Mouse (Mus musculus) skeletal muscle tissue, adult 2 months (tissue): ENCODE results near the gene Gm21830.
A peak's percentile ranks its signal among the peaks of the same experiment; 100 is the strongest.
"Not testable (repeated sequence)": the region's sequence is repeated elsewhere in the genome, so short reads cannot be mapped to it uniquely, and the experiment has no call there.

ENCODE experiments used
- DNase-seq: peaks from one replicate; pipeline ENCODE4 v3.0.0-alpha.2; 2012; ENCODE audit warnings: low read depth, low spot score

Gene Gm21830

DNA sequence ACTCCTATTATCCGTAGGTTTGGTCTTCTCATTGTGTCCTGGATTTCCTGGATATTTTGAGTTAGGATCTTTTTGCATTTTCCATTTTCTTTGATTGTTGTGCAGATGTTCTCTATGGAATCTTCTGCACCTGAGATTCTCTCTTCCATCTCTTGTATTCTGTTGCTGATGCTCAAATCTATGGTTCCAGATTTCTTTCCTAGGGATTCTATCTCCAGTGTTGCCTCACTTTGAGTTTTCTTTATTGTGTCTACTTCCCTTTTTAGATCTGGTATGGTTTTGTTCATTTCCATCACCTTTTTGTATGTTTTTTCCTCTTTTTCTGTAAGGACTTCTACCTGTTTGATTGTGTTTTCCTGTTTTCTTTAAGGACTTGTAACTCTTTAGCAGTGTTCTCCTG, at the start of gene Gm21830:
Gm21830 (plus strand) TSS at position 301 of the 400 bp plus-strand sequence.
- DNase-seq = not testable (repeated sequence)

DNA sequence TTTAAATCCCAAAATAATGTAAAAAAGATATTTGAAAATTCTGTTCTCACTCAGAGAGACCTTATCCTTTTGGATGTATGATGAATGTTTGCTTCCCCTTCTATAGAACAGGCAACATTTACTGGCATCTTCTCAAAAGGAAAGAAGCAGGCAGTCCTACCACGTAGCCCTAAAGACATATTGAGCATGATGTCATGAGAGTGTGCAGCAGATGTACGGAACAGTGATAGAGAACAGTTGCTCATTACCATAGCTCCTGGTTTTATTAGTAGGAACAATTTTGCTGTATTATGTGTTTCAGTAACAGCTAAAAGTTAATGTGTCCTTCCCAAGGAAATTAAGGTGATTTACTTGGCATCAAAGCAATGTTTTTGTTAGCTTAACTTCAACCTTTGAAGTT, 49.0 kb upstream of the Gm21830 start:
- DNase-seq = no peak

DNA sequence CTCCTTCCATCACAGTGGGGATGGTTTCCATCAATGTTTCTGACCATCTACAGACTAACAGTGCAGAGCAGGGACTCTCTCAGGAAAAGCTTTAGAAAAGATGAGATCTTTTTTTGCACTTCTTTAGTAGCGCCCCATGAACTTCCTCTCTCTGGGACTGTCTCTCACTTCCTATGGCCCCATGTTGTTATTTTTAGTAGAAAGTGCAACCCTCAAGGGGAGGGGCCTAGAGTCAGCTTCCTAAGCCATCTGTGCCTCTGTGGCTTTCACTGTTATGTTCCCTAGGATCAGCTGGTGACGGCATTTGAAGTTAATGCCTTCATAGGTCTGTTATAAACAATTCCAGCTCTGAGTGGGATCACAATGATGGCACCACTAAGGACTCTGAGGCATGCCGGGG, 35.0 kb upstream of the Gm21830 start:
- DNase-seq = no peak

DNA sequence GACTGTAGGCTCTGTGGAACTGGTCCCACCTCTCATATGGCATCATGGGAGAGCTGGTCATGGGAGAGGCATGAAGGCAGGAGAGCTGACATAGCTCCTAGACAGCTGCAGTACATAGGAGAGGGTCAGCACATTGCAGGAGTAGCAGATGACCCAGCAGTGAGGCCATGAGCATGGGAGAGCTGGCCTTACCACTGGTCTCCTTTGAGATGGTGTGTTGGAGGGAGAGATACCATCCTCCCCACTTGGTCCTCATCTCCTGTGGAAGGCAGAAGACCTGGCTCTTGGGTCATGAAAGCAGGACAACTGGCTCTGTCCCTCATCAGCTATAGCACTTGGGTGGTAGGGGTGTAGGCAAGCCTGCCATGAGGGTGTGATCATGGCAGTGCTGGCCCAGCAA, 7.3 kb downstream of the Gm21830 start:
- no peak for DNase-seq

DNA sequence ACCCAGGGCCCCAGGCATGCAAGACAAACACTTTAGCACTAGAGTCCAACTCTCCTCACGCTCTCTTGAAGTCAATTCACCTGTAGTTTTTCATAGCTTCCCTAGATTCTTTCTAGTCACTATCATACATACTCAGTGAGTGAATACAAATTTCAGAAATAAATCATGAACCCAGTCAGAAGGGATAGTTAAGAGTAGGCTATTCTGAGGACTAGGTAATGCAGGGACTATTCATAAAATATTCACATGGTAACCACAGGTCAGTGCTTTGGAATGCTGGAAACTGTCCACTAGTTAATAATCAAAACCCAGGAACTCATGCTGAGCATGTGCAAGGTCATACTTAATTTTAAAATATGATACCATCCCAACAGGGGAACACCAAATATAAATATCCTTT, 9.3 kb downstream of the Gm21830 start:
- no peak for DNase-seq

DNA sequence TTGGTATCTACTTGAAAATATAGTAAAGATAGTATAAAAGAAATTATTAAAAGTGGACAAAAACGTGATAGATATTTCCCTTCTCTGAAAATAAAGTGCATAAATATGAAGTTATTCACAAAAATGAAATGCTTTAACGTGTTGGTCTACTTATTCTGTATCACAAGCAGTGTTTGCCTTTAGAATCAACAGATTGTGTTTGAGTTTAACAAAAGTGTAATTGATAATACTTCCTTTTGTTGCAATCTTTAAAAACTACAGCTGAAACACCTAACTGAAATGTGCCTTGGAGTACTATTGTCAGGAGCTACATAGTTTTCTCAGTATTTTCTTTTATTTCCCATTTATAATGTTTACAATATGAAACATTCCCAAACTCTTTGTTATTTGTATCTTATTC, 19.6 kb downstream of the Gm21830 start, which contains the start of gene Gm26727:
Gm26727 (minus strand) TSS at position 101 of the 400 bp plus-strand sequence.
- DNase-seq = no peak

DNA sequence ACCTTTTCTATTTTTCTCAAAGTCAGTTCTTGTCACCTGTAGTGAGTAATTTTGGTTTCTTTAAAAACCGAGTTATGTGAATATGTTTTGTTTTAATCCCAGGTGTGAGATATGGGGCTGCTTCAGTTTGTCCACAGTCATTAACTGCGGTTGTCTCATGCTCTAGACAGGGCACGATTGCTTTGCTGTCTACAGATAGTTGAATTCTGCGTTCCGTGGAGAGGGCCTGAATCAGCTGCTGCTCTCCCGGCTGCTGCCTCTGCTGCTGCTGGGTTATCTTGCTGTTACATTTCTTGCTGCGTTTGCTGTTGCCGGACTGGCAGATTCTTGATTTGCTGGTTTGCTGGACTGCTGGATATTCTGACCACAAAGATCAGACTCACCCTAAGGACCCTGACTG, 24.8 kb downstream of the Gm21830 start:
- no peak for DNase-seq

DNA sequence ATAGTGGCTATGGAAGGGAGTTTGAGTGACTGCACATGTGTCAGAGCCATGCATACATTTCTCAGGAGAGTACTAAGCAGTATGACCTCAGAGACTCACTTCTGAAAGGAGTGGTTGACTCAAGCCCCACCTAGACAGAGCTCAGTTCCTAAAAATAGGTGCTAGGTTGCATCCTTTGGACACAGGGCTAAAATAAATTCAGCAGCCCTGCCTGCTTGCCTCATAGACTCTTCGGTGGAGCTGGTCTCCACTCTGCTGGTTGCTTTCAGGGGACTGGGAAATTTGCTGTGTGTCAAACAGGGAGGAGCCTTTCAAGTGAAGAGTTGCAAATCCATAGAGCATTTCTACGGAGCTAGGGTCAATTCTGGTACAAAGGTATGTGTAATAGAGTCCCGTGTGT, 32.3 kb downstream of the Gm21830 start, which contains the start of gene Xirp2:
Xirp2 (plus strand) TSS at position 223 of the 400 bp plus-strand sequence.
- peak; percentile 88 for DNase-seq

DNA sequence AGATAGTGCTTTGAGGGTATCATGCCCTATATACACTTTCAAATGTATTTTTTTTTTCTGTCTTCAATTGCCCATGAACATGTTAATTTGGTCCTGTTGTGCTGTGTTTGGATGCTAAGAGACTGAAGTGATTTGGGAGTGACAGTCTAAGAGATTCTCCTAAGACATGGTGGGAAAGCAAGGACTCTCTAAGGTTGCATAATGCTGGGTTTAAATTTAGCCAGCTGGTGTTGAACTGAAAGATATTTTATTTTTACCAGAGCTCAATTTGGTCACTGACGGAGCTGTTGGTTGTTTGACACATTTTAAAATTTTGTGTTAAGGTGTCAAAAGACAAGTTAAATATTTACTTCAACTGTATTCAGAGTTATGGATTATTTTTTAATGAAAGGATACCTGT, 33.2 kb downstream of the Gm21830 start:
- DNase-seq = peak; percentile 45

DNA sequence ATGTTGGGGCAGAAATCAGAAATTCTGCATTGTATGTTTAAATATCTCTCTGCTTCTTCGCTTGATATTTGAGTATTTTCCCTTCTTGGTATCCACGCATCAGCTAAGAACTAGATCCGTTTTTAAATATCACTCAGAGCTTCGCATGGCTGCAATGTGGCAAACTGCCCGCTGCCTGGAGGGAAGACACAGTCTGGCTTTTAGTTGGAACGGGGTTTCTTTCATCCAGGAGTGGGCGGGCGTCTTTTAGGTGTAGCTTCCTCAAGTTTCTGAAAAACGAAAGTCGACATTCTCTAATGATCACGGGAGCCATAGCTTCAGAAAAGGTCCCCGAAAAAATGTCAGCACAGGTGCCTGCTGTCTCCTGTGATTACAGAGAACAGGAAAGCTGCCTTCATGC, 33.7 kb downstream of the Gm21830 start:
- DNase-seq = peak; percentile 66

DNA sequence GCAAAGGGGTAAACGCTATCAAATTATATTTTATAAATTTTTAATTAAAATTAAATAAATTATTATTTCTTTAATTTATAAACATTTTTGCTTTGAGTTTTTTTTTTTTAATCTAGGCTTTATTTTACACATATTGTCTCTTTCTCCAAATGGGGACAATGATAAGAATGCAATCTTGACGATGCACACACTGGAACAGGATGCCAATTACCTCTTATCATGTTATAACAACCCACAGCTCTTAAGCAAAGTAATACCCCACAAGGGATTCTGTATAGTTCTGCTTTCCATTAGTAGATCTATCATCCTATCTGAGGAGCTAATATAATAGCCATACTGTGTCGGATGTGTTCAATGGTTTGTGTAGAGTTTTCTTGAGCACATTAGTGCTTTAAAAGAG, 47.3 kb downstream of the Gm21830 start:
- DNase-seq = no peak

DNA sequence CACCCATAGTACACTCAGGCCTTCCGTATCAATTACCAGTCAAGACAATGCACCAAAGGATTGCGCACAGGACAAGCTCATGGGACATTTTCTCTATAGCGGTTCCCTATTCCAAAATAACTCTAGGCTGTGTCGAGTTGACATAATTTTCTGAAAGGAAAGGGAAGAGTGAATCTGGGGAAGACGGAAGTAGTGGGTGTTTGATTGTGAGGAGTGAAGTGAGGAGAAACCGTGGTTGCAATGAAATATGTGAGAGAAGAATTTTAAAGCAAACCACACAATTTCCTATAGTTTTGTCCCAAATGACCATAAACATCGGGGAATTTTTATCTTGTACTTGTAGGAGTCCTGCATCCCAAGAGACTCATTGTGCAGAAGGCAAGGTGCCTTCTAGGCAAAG, 53.5 kb downstream of the Gm21830 start:
- no peak for DNase-seq

DNA sequence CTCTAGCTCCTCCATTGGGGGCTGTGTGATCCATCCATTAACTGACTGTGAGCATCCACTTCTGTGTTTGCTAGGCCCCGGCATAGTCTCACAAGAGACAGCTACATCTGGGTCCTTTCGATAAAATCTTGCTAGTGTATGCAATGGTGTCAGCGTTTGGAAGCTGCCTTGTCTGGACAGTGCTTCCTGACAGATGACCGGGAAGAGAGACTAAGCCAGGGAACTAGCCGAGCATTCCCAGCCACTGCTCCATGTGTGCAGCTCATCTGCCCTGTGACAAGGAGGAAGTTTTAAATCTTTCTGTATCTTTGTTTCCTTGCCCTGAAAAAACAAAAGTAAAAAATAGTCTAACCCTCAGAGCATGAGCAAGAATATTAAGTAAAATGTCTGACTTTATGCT, 56.5 kb downstream of the Gm21830 start:
- DNase-seq = not testable (repeated sequence)

DNA sequence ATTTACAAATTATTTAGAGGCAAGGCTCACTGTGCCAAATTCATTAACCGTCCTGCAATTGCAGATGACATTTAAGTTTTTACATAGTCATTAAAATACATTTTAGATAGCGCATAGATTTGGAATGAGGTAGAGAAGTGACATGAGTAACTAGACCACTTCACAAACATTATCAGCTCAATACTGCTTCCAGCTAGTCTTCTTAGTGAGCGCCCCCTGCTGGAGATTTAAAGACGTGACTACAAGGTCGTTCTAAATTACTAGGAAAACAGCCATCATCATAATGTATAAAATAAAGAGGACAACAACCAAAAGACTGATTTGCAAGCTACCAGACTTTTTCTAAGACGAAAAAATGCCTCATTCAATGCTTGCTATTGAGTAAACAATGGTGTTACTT, 64.2 kb downstream of the Gm21830 start:
- peak; percentile 25 for DNase-seq

DNA sequence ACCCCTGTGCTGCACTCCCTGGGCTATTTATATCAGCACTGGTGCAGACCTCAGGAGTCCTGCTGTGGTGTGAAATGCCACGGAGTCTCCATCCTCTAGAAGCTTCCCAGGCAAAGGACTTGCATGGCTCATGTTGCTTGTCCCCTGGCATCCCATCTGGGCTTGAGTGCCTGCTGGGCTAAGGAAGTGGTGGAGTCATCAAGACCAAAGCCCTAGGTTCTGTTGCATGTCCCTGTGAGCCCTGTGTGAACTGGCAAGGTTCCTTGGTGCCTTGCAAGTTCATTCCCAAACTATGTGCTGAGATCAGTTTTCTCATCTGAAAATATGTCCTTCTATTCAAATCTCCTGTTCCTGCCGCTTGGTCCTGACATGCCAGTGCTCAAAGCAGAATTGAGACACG, 67.5 kb downstream of the Gm21830 start:
- DNase-seq = peak; percentile 94
